Mouse (Mus musculus) heart, postnatal 0 days (tissue): ENCODE results near the gene Otop3. TPM values are rescaled to one million over a fixed set of nuclear protein-coding genes. Genes with fewer than 3 reads are reported as not detected.

Source experiments
- ATAC-seq: fragments of 200-750 bp; cut with Nextera tagmentation; 2 replicates; pipeline ENCODE4 v1.8.0; 2017; ENCODE audit warnings: low read depth, moderate number of reproducible peaks, moderate library complexity; ENCODE audit not compliant: insufficient read depth
- DNase-seq: peaks from one replicate; pipeline ENCODE4 v3.0.0-alpha.2; 2016; ENCODE audit warnings: low spot score
- H3K27ac ChIP-seq: fragments of 300-500 bp; sonication (generic); 2 replicates; pipeline ENCODE4 v1.5.1; 2014; ENCODE audit warnings: low read depth, mild to moderate bottlenecking
- H3K27me3 ChIP-seq: fragments of 300-500 bp; sonication (generic); 2 replicates; pipeline ENCODE4 v1.6.1; 2014; ENCODE audit warnings: low read length, mixed read lengths; ENCODE audit not compliant: control insufficient read depth, insufficient read depth
- H3K36me3 ChIP-seq: fragments of 300-500 bp; sonication (generic); replicated peaks from 2 replicates; pipeline ENCODE4 v1.6.1; 2014; ENCODE audit warnings: low read length, mixed read lengths; ENCODE audit not compliant: control insufficient read depth, insufficient read depth
- H3K4me1 ChIP-seq: fragments of 300-500 bp; sonication (generic); 2 replicates; pipeline ENCODE4 v1.6.1; 2014; ENCODE audit warnings: antibody characterized with exemption; ENCODE audit not compliant: control insufficient read depth, insufficient read depth
- H3K4me2 ChIP-seq: fragments of 300-500 bp; sonication (generic); 2 replicates; pipeline ENCODE4 v1.6.1; 2014; ENCODE audit warnings: low read depth, mild to moderate bottlenecking, low read length, moderate library complexity
- H3K4me3 ChIP-seq: fragments of 300-500 bp; sonication (generic); 2 replicates; pipeline ENCODE4 v1.5.1; 2014; ENCODE audit warnings: low read depth, low read length
- H3K9ac ChIP-seq: fragments of 300-500 bp; sonication (generic); replicated peaks from 2 replicates; pipeline ENCODE4 v1.6.1; 2014; ENCODE audit warnings: low read depth, low read length, mixed read lengths
- H3K9me3 ChIP-seq: fragments of 300-500 bp; sonication (generic); replicated peaks from 2 replicates; pipeline ENCODE4 v1.6.1; 2016; ENCODE audit warnings: low read length; ENCODE audit not compliant: control insufficient read depth
- CTCF ChIP-seq: IDR thresholded peaks from 2 replicates; pipeline ENCODE4 v1.5.1; 2016; ENCODE audit warnings: antibody characterized with exemption, control low read depth, low read depth
- EP300 ChIP-seq: IDR thresholded peaks from 2 replicates; pipeline ENCODE4 v1.6.1; 2016; ENCODE audit warnings: antibody characterized with exemption, low read depth
- WGBS: fragments of 180-500 bp; shearing (Covaris S2); extraction: QIAGEN DNeasy Blood & Tissue Kit; methylation state at CpG from one replicate; pipeline ENCODE4 v1.1.7; 2014; 5-methylcytosine and 5-hydroxymethylcytosine counted together
- polyA plus RNA-seq: library from polyadenylated mRNA; unstranded; fragments of >200 nt; fragmentation: Nextera tagmentation; extraction: Ambion mirVana; gene quantifications from 2 replicates; pipeline ENCODE4 v1.2.1, GENCODE M21; 2015
- total RNA-seq: library from RNA; depleted of rRNA; stranded (reverse); fragments of >200 nt; gene quantifications from 2 replicates; pipeline ENCODE4 v1.2.3, GENCODE M21; 2014; ENCODE audit warnings: low replicate concordance; rRNA removed

Gene Otop3
- total RNA-seq, result not detected in 2 replicates
- polyA plus RNA-seq, result not detected in 2 replicates

GRCm38 (mm10) chr11:115334531-115334930, at the start of gene Otop3:
Otop3 (plus strand) TSS chr11:115334731.
- 4% methylated on average over 29 of the region's 29 CpGs for WGBS
- Histone ChIP-seq H3K4me2 (no peak within 1 kb of the TSS), H3K27ac (no peak within 1 kb of the TSS), H3K27me3 (peaks cover 81% of the 10 kb centered on the region), H3K36me3 (no peaks in the 10 kb centered on the region), H3K9me3 (no peaks in the 10 kb centered on the region), H3K4me3 (no peak within 1 kb of the TSS), H3K9ac (no peak within 1 kb of the TSS), H3K4me1 (no peaks in the 10 kb centered on the region)
- TF ChIP-seq EP300, result no peak
- TF ChIP-seq CTCF, result no peak
- ATAC-seq, result no peak
- no peak for DNase-seq

GRCm38 (mm10) chr11:115285282-115285681, 49.2 kb upstream of the Otop3 start:
- no peak overlapping the region for H3K4me3 ChIP-seq
- no peaks in the 10 kb centered on the region for H3K4me1 ChIP-seq
- ATAC-seq, result no peak
- H3K9me3 ChIP-seq, result no peaks in the 10 kb centered on the region
- TF ChIP-seq CTCF (no peak), EP300 (no peak)
- WGBS, result 42% methylated on average over 4 of the region's 4 CpGs
- H3K27ac ChIP-seq, result no peak overlapping the region
- no peak for DNase-seq
- H3K9ac ChIP-seq, result no peak overlapping the region
- H3K27me3 ChIP-seq, result no peaks in the 10 kb centered on the region
- H3K36me3 ChIP-seq, result no peaks in the 10 kb centered on the region
- no peak overlapping the region for H3K4me2 ChIP-seq

- peaks cover 11% of the 10 kb centered on the region; the same call in 1 of the 2 replicates for H3K4me1 ChIP-seq
- no peak for DNase-seq
These were observed 48.1 kb upstream of the Otop3 start for GRCm38 (mm10) chr11:115286201-115286993.

GRCm38 (mm10) chr11:115287386-115287785, 47.1 kb upstream of the Otop3 start:
- no peak overlapping the region for H3K4me3 ChIP-seq
- H3K4me1 ChIP-seq, result peaks cover 12% of the 10 kb centered on the region; the same call in 1 of the 2 replicates
- H3K36me3 ChIP-seq, result no peaks in the 10 kb centered on the region
- ATAC-seq, result no peak
- 85% methylated on average over 5 of the region's 5 CpGs for WGBS
- no peak for TF ChIP-seq EP300
- H3K27me3 ChIP-seq, result no peaks in the 10 kb centered on the region
- no peak overlapping the region for H3K27ac ChIP-seq
- no peak overlapping the region for H3K4me2 ChIP-seq
- H3K9me3 ChIP-seq, result no peaks in the 10 kb centered on the region
- H3K9ac ChIP-seq, result no peak overlapping the region
- no peak for DNase-seq

More at GRCm38 (mm10) chr11:115286201-115286993, 48.1 kb upstream of the Otop3 start:
- Histone ChIP-seq H3K9me3 (no peaks in the 10 kb centered on the region), H3K4me3 (no peak overlapping the region), H3K4me2 (no peak overlapping the region), H3K36me3 (no peaks in the 10 kb centered on the region), H3K9ac (no peak overlapping the region), H3K27me3 (no peaks in the 10 kb centered on the region), H3K27ac (no peak overlapping the region)
- 67% methylated on average over 19 of the region's 19 CpGs for WGBS
- ATAC-seq, result no peak
- TF ChIP-seq CTCF, result no peak
- no peak for TF ChIP-seq EP300

- Histone ChIP-seq H3K9ac (no peak overlapping the region), H3K4me3 (no peak overlapping the region), H3K36me3 (no peaks in the 10 kb centered on the region), H3K4me2 (no peak overlapping the region), H3K4me1 (peaks cover 17% of the 10 kb centered on the region), H3K27ac (no peak overlapping the region), H3K9me3 (no peaks in the 10 kb centered on the region), H3K27me3 (no peaks in the 10 kb centered on the region)
- ATAC-seq (no peak), DNase-seq (no peak)
- 70% methylated on average over 2 of the region's 2 CpGs for WGBS
- TF ChIP-seq CTCF (no peak), EP300 (no peak)
These were observed 46.2 kb upstream of the Otop3 start for GRCm38 (mm10) chr11:115288305-115288704.

GRCm38 (mm10) chr11:115289885-115290284, 44.6 kb upstream of the Otop3 start:
- Histone ChIP-seq H3K9me3 (no peaks in the 10 kb centered on the region), H3K36me3 (no peaks in the 10 kb centered on the region), H3K4me1 (peaks cover 17% of the 10 kb centered on the region), H3K4me2 (no peak overlapping the region), H3K27me3 (no peaks in the 10 kb centered on the region), H3K27ac (no peak overlapping the region), H3K9ac (no peak overlapping the region), H3K4me3 (no peak overlapping the region)
- no peak for DNase-seq
- TF ChIP-seq CTCF, result no peak
- no peak for TF ChIP-seq EP300
- no peak for ATAC-seq
- 59% methylated on average over 8 of the region's 8 CpGs for WGBS
